Mouse (Mus musculus) MN1 (cell line): ENCODE measurements around the gene Gm21961.
"Not testable (repeated sequence)": the region's sequence is repeated elsewhere in the genome, so short reads cannot be mapped to it uniquely, and the experiment has no call there.

ENCODE experiments used
- DNase-seq: peaks from one replicate; pipeline ENCODE4 v3.0.0-alpha.2; 2016; ENCODE audit warnings: low spot score

Gene Gm21961

DNA sequence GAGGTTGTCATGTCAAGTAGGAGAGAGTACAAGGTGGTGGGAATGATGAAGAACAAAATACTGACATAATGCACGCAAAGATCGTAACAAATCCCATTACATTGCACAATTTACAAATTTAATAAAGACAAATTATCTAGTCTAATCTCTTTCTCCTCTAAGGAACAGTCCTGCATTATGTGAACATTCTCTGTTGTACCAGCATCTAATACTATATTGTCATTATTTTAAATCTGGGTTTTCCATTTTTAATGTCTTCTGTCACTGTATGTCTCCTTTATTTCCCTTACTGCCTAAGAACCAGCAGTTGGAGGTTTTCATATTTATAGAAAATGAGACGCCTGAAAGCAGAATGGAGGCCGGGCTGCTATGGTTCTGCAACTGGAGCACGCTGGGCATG lies at the start of gene Gm21961:
Gene Gm21961 (minus strand): TSS at position 101 of the 400 bp plus-strand sequence.
- DNase-seq: no peak

GRCm38 (mm10) chr15:65041999-65042398 lies 27.3 kb upstream of the Gm21961 start:
- no peak for DNase-seq

DNA sequence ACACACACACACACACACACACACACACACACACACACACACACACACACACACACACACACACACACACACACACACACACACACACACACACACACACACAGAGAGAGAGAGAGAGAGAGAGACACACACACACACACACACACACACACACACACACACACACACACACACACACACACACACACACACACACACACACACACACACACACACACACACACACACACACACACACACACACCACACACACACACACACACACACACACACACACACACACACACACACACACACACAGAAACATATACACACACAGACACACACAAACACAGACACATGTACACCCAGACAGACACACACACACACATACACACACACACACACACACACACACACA lies 24.5 kb upstream of the Gm21961 start:
- not testable (repeated sequence) for DNase-seq

DNA sequence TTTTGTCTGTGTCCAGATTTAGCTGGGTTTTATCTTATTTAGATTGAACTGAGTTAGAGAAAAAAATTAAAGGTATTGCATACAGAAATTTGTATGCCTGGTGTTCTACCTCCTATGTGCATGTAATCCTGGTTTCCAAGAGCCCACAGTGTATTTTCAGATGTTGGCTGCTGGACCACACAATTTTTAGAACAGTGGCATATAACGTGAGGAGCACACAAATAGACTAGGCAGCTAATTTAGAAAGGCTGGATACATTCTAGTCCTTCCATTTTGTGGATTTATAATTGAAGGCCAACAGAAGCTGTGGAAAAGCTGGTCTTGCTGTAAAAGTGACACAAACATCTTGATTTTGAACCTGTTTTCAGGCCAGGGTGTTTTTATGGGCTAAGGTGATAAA lies 3.3 kb upstream of the Gm21961 start:
- DNase-seq: no peak

- no peak for DNase-seq
Measured at GRCm38 (mm10) chr15:65006177-65006576, 8.5 kb downstream of the Gm21961 start.

GRCm38 (mm10) chr15:64994498-64994897 lies 20.2 kb downstream of the Gm21961 start:
- no peak for DNase-seq

- no peak for DNase-seq
Measured at GRCm38 (mm10) chr15:64979976-64980375, 34.7 kb downstream of the Gm21961 start.

DNA sequence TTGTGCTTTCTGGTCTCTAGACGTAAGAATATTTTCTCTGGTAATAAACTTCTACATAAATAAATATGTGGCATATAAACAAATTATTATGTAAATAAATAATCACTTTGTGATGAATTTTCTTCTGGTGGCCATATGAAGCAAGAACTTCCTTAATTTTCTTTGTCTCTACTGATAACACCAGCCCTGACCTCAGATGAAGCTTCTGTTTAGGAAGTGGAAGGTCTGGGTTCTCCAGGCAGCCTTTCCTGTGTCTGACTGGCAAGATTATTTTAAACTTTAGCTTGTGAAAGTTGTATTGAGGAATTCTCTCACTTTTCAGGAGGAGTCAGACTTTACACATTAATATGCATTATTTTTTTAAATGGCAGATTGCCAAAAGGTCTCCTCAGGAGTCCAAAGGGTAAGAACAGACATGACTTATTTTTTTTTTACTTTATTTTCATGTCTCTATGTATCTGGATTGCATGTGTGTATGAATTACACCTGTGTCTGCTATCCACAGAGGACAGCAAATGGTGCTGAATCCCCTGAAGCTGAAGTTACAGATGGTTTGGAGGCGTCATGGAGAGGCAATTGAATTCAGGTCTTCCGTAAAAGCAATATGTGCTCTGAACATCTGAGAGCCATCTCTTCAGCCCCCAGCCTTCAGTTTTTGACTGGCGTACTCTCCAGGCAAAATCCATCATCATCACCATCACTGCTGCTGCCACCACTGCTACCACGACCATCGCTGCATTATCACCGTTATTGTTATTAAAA lies 38.5 kb downstream of the Gm21961 start:
- DNase-seq: no peak
